ENCODE assay signal across 15 mouse cellular contexts in the genomic region with DNA sequence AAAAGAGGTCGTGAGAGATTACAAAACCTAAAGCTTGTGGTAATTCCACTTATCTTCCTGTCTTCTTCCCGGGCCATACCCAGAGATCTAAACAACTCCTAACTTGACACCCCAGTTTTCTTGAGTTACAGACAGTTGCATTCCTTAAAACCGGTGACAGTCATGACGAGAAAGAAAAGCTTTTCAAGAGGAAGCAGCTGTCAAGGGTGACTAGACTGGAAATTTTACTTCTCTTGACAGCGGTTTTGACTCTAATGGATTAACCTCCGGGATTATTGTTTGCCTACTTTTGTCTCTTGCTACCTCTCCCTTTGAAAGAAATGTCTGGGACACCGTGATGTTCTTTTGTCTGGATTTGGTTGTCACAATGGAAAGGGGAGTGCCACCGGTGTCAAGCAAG.
"Had no signal": no experiment of that assay in that cellular context is flagged by ENCODE, and none has a peak within 500 bp of the region (broad histone marks: within the 10 kb centered on the region; RNA-seq: fewer than 3 reads in every experiment).

No protein-coding gene starts in this region.

- DNase-seq: kidney, adult 8-10 months; kidney, postnatal 25 days; liver, embryonic 13.5 days; liver, postnatal 0 days; lung, postnatal 14 days; right cerebral cortex, postnatal 14 days; thymus, adult 2 months; thymus, postnatal 36 days had no signal

- H3K4me2 ChIP-seq: limb, embryonic 15.5 days; liver, embryonic 13.5 days; lung, embryonic 15.5 days; midbrain, embryonic 12.5 days; neural tube, embryonic 12.5 days; stomach, embryonic 15.5 days had no signal

- ATAC-seq: intestine, postnatal 0 days; liver, postnatal 0 days had no signal

- H3K27me3 ChIP-seq: limb, embryonic 15.5 days; liver, embryonic 13.5 days; lung, embryonic 15.5 days; midbrain, embryonic 12.5 days; neural tube, embryonic 12.5 days; stomach, embryonic 15.5 days had no signal

- H3K36me3 ChIP-seq: limb, embryonic 15.5 days; liver, embryonic 13.5 days; lung, embryonic 15.5 days; midbrain, embryonic 12.5 days; neural tube, embryonic 12.5 days; stomach, embryonic 15.5 days had no signal

- H3K4me3 ChIP-seq: left cerebral cortex, adult 2 months; limb, embryonic 15.5 days; liver, embryonic 13.5 days; lung, embryonic 15.5 days; midbrain, embryonic 12.5 days; neural tube, embryonic 12.5 days; stomach, embryonic 15.5 days had no signal

- H3K9me3 ChIP-seq: limb, embryonic 15.5 days; liver, embryonic 13.5 days; lung, embryonic 15.5 days; midbrain, embryonic 12.5 days; neural tube, embryonic 12.5 days; stomach, embryonic 15.5 days had no signal

- H3K27ac ChIP-seq: left cerebral cortex, adult 2 months; limb, embryonic 15.5 days; liver, embryonic 13.5 days; lung, embryonic 15.5 days; midbrain, embryonic 12.5 days; neural tube, embryonic 12.5 days; stomach, embryonic 15.5 days had no signal

- H3K9ac ChIP-seq: limb, embryonic 15.5 days; liver, embryonic 13.5 days; liver, postnatal 0 days; lung, embryonic 15.5 days; midbrain, embryonic 12.5 days; neural tube, embryonic 12.5 days; stomach, embryonic 15.5 days had no signal
